Mouse (Mus musculus) gastrocnemius, adult 8-10 months (tissue): ENCODE data around the gene Fam110a. TPM values are rescaled to one million over a fixed set of nuclear protein-coding genes. Genes with fewer than 3 reads are reported as not detected.

Source experiments
- DNase-seq, 2 experiments: peaks; one replicate each; pipeline ENCODE4 v3.0.0; 2022; ENCODE audit warnings: low spot score in 2 of 2
- microRNA-seq: library from miRNA; unstranded; fragments of <30 nt; microRNA quantifications from one replicate; pipeline ENCODE4 v1.2.0, GENCODE M21; 2022
- total RNA-seq, 4 experiments: library from RNA; stranded (reverse); gene quantifications; 2 replicates each; pipeline ENCODE4 v1.2.4; 2022

Gene Fam110a
- total RNA-seq, 4 experiments from 2014 or later, result 1.3 to 1.5 (median 1.4) TPM

- peak; percentile 38 to 55 for DNase-seq
Measured at GRCm38 (mm10) chr2:151938780-151939200, 41.2 kb downstream of the Fam110a start.

- peak; percentile 80 to 86 for DNase-seq
Measured at GRCm38 (mm10) chr2:151937893-151938292, 42.1 kb downstream of the Fam110a start.

DNA sequence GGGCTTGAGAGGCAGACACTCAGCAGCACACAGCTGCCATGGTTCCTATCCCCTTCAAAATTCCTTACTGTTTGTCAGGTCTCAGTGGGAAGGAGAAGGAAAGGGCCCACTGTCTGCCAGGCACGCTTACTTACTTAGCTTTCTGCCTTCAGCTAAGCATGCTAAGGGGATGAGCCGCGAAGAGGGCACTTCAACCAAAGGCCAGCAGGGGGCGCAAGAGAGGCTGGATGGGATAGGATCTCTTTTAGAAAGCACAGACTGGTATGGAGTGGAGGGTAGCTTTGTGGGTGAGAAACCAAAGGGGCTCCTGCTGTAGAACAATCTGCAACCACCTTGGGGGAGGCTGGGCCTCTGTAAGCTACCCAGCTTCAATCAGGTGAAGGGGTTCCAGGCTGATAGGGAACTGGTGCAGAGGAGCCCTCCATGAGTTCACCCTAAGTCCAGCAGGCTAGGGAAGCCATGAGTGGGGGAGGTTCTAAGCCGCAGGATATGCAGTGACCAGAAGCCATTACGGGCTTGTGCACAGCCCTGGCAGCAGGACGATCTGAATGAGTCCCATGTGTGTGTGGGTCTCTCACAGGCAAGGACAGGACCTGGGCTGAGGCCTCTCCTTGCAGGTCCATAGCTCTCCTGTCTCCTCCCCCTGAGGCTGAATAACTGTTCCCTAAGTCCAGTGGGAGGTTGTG is 49.5 kb downstream of the Fam110a start:
- DNase-seq, result peak; percentile 69 to 77

GRCm38 (mm10) chr2:151927103-151927502 is 52.9 kb downstream of the Fam110a start:
- DNase-seq, result no peak

DNA sequence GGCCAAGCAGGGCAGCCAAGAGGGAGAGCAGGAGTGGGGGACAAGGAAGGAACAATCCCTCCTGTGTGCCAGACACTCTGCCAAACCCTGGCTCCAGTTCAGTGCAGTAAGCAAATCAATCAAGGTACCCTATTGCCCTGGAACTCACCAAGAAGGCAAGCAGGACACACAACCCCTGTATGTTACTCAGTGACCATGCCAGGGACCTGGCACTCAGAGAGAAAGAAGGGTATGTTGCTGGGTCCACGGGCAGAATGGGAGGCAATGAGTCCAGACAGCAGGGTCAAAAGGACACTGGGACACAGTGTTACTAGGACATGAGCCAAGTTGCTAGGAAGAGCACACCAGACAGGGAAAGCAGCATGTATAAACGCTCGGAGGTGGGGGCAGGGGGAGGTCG is 54.3 kb downstream of the Fam110a start:
- no peak for DNase-seq

- DNase-seq, result no peak
Measured at GRCm38 (mm10) chr2:151924276-151924675, 55.7 kb downstream of the Fam110a start.

- peak; percentile 45 to 60 for DNase-seq
Measured at GRCm38 (mm10) chr2:151921596-151921995, 58.4 kb downstream of the Fam110a start.

DNA sequence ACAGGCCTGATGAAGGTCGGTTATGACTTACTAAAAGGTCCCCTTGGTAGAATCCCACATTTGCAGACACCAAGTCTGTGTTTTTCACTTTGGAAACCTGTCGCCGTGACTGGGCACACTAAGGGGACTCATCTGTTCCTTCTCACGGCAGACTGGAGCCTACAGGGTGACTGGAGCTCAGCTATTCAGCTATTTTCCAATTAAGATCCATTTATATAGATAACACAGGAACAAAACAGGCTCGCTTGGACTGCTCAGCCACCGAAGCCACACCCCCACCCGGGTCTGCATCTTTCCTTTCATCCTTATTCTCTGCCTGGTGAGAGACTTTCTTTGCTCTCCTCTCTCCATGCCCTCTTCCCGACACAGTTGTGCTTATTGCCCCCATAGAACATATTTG is 59.0 kb downstream of the Fam110a start:
- DNase-seq, result no peak

Small RNA genes within 50 kb of the gene (microRNA-seq; reads per million reads assigned to microRNA genes)
- not detected for gene Mir1953

Other genes with a start within 250 kb of the Fam110a start
- gene Psmf1, start 236.0 kb downstream of the Fam110a start, total RNA-seq, result 10 to 100 TPM; 15.4 to 17.7 (median 16.8) TPM
- gene Rspo4, start 137.3 kb downstream of the Fam110a start, total RNA-seq, result not detected
- under 1 TPM in 1 of 4 experiments, not detected in 3; 0.16 TPM for gene Angpt4, start 69.0 kb downstream of the Fam110a start, total RNA-seq
- gene Slc52a3, start 16.3 kb upstream of the Fam110a start, total RNA-seq, result under 1 TPM; 0.31 to 0.72 (median 0.57) TPM
- gene Scrt2, start 101.3 kb upstream of the Fam110a start, total RNA-seq, result not detected
- 10 to 100 TPM; 15.2 to 67.0 (median 22.7) TPM for gene Srxn1, start 125.3 kb upstream of the Fam110a start, total RNA-seq
- 10 to 100 TPM in 3 of 4 experiments, 1 to 10 TPM in 1; 7.4 to 14.4 (median 10.5) TPM for gene Tcf15, start 163.3 kb upstream of the Fam110a start, total RNA-seq
- gene Csnk2a1, start 246.6 kb upstream of the Fam110a start, total RNA-seq, result 100 to 1,000 TPM in 2 of 4 experiments, 10 to 100 TPM in 2; 92.9 to 110 (median 100) TPM